Mouse (Mus musculus) right cerebral cortex, postnatal 10 days (tissue): ENCODE measurements around the gene Vat1l.

Experiments used
- DNase-seq, 2 experiments: peaks; one replicate each; pipeline ENCODE4 v3.0.0; 2021; ENCODE audit warnings: low spot score in 2 of 2

The Vat1l gene

DNA sequence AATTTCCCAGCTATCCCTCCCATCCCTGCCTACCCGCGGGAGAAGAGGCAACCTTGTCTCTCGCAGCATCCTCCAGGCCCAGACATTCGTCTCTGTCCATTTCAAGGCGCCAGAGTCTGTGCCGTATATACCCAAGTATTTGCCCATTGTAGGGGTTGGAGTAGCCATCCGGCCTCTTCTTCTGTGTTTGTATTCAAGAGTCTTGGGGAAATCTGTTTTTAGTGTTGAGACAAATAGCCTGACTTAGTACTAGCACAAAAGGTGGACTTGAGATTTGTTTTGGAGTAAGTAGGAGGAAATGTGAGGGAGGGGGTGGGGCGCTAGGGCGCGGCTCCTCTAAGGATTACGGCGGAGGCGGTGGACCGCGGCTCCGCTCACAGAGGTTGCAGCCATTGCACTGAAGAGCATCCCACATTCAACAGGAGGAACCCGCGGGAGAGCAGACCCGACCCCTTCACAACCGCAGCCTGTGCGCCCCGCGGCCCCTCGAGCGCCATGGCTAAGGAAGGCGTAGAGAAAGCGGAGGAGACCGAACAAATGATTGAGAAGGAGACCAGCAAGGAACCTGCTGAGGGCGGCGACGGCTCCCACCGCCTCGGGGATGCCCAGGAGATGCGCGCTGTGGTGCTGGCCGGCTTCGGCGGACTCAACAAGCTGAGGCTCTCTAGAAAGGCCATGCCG lies at the start of gene Vat1l:
Gene Vat1l, plus strand, starts transcription at position 392 of the 681 bp plus-strand sequence.
- DNase-seq = peak; percentile 62 to 65

GRCm38 (mm10) chr8:114158586-114158985 lies 46.8 kb upstream of the Vat1l start:
- no peak for DNase-seq

DNA sequence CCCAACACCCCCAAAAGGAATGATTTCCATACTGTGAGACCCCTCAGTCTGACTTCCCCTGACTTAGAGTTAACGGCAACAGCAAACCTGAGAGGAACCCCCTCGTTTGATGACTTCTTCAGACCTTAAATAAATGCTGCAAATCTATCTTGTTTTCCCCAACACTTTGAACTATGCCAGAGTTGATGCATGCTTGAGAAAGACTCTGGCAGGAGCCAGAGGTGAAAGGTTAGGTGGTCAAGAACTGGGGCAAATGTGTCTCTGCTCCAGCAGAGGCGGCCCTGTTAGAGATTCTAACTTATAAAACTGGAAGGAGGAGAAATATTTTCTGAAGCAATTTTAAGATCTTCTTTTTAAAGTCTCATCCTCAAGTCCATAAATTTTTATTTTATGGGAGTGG lies 45.7 kb upstream of the Vat1l start:
- DNase-seq = no peak

GRCm38 (mm10) chr8:114163871-114164270 lies 41.5 kb upstream of the Vat1l start:
- no peak for DNase-seq

DNA sequence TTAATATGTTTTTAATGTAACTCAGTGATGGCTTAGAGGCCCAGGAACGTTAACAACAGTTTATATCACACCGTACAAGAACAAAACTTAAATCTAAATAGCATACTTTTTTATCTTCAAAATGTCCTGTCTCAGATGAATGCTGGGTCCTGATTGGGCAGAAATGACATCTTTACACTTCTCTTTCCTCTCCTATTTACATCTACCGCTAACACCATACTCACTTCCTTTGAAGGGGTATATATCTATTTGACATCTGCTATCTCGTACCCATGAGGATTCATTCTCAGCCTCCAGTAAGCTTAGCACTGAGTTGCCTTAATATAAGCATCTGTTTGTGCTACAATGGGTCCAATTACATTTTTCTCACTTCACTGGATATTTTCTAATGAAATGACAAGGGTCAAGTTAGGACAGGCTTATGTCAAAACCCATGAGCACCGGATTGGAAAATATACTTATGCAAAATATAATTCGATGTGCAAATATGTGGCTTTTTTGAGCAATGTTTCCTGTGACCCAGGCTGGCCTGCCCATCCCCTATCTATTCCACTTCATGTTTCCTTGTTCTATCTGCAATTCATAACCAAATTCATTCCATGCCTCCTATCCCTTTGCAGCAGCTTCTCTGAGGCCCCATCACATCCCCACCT lies 40.8 kb upstream of the Vat1l start:
- no peak for DNase-seq

GRCm38 (mm10) chr8:114165741-114166140 lies 39.7 kb upstream of the Vat1l start:
- DNase-seq = no peak

DNA sequence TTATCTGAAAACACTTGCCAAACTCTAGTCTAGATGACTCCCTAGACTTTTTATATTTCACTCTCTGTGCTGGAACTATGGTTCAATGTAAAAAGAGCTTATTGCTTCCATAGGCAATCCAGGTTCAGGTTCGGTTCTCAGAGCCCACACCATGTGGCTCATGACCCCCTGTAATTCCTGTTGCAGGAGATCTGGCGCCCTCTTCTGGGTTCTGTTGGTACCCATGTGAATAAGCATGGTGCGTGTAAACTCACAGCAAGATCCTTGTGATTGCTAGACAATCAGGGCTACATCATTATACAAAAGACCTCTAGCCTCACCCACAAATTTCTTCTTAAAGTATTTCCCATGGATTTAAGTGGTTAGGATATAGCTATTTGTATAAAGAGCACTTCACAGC lies 28.7 kb upstream of the Vat1l start:
- DNase-seq = no peak

DNA sequence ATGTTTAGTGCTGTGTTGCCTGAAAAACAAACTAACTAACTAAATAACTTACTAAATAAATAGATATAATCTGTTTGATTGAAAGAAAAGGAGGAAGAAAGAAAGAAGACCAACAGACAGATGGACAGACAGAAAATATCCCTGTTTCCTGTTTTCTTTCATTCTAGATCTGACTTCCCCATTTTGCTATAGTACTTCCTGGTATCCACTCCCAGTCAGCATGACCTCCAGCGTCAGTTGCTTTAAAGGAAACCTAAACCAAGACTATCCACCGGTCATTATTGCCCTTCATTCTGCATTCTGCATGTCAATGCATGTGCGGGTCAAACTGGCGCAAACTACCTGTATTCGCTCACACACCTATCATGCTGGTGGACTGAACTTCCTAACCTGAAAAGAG lies 12.1 kb upstream of the Vat1l start:
- no peak for DNase-seq

- no peak for DNase-seq
Measured at GRCm38 (mm10) chr8:114198990-114199389, 6.4 kb upstream of the Vat1l start.

DNA sequence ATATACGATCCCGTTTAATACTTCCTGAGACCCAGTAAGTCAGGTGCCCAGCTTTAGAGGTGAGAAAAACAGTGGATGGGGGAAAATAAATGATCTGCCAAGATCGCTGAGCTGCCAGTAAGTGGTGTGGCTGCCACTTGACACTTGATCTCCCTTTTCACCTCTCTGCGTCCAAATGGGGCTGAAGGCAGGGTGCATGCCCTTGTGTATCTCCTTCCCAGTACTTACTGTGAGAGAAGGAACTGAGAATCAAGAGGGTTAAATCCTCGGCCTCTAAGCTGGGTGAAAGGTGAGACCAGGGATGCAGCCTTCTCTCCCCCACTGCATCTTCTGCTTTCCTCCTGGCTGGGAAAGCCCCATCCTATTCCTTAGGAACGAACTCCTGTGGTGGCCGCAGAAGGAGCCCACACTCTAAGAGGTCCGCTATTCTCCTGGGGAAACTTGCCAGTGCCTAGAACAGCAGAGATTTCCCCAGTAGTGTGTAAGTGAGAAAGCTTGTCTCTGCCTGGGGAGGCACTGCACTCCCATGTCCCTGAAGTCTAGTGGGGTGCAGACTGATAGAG lies 1.1 kb downstream of the Vat1l start:
- DNase-seq = no peak

DNA sequence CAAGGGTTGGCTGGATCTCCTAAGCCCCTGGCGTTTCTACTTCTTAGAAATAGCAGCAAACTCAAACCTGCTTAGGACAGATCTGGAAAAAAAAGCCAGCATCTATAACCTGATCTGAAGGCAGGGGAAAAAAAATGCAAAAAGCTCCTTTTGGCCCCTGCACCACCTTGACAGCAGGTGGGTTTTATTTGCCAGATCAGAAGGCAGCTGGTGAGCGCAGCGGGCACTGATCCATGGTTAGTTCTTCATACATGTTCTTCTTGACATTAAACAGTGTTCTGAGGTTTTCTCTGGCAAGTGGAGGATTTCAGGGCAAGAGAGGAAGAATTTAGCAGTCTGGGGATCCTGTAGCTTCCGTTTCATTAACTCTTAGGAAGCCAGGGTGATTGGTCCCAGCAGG lies 1.6 kb downstream of the Vat1l start:
- DNase-seq = no peak

DNA sequence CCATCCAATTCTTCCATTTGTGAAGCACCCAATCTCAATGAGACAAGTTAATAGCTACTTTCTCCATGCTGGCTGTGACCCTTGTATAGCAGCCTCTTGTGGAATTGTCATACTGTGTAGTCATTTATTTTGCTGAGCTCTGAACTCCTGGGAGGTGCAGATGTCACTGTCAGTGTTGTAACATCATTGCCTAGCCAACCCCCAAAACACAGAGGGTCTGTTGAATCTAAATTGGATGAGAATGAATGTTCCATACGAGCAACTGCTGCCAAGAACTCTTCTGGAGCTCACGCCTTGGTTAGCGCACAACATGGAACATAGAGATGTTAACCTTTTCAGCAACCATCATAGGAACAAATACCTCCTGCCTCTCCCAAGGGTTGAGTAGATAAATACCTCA lies 15.4 kb downstream of the Vat1l start:
- no peak for DNase-seq

- no peak for DNase-seq
Measured at GRCm38 (mm10) chr8:114222001-114222400, 16.6 kb downstream of the Vat1l start.

DNA sequence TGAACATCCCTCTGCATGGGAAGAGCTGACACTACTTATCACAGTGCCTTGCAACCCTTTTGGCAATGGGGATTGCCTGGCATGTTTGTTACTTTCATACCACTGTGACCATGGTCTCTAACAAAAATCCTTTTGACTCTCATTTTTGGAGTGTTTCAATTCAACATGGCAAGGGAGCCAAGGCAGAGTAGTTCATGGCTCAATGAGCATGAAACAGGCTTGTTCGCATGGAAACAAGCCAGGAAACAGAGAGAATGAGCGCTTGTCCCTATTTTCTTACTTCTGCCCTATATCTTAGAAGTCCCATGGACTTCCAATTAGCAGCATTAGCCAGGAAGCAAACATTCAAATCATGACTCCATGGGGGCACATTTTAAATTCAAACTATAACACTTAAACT lies 18.6 kb downstream of the Vat1l start:
- DNase-seq = no peak

- no peak for DNase-seq
Measured at GRCm38 (mm10) chr8:114251321-114252065, 46.1 kb downstream of the Vat1l start.

- DNase-seq = peak; percentile 38 to 46
Measured at GRCm38 (mm10) chr8:114258685-114259084, 53.3 kb downstream of the Vat1l start.

DNA sequence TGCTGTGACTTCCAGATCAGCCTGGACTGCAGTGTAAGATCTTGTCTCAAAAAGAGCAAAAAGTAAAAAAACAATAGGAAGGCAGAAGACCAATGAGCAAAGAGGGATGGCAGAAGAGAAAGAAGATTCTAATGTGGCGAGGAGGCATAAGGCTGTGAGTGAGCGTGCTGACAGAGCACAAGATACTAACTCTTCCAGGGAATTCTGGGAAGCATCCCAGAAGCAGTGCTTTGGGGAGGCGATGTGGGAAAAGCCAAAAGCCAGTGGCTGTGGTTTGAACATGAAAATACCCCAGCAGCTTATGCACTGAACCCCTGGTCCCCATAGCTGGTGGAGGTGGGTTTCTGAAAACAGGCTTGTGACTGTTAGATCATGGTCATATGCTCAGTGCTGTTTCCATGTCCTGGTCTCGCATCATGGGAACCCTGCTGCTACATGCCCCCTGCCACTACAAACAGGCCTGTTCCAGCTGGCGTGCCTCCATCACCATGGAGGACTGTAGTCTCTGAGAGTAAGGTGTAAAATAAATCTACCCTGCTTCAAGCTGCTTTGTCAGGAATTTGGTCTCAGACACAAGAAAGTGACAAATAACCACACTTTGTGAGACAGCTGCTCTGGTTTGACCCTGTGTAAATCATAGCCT lies 54.4 kb downstream of the Vat1l start:
- DNase-seq = peak; percentile 29 to 32

GRCm38 (mm10) chr8:114262331-114262730 lies 56.9 kb downstream of the Vat1l start:
- DNase-seq = no peak

DNA sequence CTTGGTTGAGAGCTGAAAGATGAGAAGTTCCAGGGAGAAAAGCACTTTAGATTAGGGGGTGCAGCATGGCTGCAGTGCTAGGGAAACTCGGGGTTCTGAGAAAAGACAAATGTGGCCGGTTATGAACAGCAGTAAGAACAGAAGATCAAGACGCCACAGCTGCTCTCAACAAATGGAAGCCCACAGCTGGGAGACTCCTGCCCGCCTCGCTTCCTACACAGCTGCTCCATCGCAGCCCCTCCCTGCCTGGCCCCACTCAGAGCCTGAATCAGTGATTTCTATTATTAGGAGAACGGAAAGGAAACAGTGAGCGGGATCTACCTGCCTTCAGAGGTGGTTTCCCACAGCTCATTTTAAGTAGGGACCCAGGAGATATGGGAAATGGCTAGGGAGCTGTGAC lies 69.1 kb downstream of the Vat1l start:
- peak in 1 of 2 experiments; percentile 31 for DNase-seq

DNA sequence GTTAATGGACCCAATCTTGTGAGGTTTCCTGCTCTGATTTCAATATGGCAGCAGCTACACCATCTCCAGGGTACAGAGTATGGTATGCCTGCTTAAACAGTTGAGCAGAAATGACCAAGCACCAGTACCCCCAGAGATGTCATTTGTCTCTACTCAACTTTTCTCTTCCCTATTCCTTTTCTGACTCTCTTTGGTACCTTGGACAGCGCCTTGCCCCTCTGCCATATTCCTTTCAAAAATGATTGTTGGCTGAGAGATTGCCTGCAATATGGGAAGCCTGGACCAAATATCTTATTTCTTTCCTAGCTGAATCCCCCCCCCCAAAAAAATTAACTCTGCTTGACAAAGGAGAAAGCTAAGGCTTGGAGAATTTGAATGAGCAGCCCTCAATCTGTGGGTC lies 75.7 kb downstream of the Vat1l start:
- DNase-seq = no peak

GRCm38 (mm10) chr8:114294889-114295748 lies 89.7 kb downstream of the Vat1l start:
- peak; percentile 81 to 90 for DNase-seq
